Mouse (Mus musculus) CD8-positive naive resting alpha-beta T cell, adult 2 months (primary cell): ENCODE measurements around the gene Hs3st5.

Source experiments
- DNase-seq, 2 experiments: peaks; one replicate each; pipeline ENCODE4 v3.0.0; 2022; ENCODE audit warnings: low read depth in 2 of 2, low spot score in 2 of 2

The Hs3st5 gene

GRCm38 (mm10) chr10:36795311-36795710 is 288.7 kb downstream of the Hs3st5 start:
- no peak for DNase-seq

GRCm38 (mm10) chr10:36800925-36801482 is 294.4 kb downstream of the Hs3st5 start:
- DNase-seq: no peak

DNA sequence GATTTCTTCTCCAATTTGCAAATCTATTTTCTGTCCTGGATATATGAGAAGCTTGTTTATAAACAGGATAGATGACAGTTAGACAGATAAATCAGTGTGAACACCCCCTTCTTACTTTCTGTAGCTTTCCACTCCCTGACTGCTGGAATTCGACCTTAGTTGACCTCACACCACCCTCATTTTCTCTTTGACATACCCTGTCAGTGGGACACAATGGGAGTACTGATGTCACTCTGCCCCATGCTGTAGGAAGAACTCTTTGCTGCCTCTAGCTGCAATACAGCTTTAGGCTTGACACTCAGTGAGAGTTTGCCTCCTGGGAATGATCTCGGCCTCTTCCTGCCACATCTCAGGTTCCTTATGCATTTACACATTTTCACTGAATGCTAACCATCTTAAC is 297.1 kb downstream of the Hs3st5 start:
- DNase-seq: no peak

GRCm38 (mm10) chr10:36805265-36805664 is 298.7 kb downstream of the Hs3st5 start:
- no peak for DNase-seq

GRCm38 (mm10) chr10:36805788-36806187 is 299.2 kb downstream of the Hs3st5 start:
- no peak for DNase-seq

DNA sequence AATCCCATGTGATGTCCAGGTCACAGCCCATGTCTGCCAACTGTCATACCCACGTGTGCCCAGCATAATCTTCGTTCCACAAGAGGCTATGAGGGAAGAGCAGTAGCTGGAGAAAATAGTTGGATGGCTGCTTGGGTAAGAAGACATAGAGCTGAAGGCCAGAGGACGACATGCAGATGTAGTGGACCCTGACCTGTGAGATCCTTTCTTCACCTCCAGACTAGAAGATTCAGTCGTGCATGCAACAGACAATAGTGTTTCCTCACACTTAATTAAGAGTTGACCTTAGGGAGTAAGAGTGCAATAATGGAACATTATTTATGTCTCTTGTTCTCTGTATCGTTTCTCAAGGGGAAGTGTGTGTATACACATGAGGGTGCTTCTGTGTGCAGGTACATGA is 300.4 kb downstream of the Hs3st5 start:
- DNase-seq: no peak

DNA sequence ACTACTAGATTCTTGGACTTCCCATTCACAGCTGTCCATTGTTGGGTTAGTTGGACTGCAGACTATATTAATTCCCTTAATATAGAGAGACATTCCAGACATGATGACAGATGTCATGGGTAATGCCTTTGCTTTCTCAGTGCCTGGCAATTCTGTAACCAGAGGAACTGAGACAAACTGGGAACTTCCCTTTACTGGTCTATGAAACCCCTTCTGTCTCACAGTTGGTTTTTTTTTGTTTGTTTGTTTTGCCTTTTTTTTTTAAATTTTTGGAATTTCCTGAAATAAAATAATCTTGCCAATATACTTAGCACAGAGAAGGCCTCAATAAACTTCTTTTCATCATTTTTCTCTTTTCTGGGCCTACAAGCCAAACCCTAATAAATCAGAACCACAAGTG is 312.3 kb downstream of the Hs3st5 start:
- no peak for DNase-seq

DNA sequence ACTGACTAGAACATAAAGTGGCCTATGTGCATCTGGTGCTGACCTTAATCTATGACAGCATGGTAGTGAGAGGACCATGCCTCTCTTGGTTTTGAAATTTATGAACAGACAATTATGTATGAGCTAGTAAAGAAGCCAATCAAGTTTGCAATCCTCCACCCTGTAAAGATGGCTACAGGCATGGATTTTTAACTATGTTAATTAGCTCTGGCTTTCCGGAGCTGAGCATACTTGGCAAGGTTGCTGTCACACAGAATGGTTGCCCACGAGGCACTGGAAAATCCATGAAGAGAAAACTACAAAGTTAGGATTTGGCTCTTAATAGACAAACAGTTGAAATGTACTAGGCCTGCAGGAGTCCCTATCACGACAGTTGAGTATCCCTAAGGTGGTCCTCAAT is 322.5 kb downstream of the Hs3st5 start:
- DNase-seq: no peak

DNA sequence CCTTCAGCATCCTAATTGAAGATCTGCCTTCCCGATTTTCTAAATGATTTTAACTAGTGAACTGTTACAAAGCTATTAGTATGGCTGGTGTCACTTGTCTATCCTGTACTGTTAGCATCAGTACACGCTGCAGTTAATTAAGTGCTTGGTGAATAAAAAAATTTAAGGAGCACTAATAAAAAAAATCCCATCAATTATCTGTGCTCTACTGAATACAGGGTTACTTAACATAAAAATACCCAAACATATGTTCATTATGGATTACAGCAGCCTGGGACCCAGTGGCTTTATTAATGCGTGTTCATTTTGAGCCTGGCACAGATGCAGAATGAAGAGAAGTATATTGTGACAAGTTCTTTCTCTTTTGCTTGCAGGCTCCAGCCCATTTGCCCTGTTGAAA is 325.6 kb downstream of the Hs3st5 start:
- no peak for DNase-seq

DNA sequence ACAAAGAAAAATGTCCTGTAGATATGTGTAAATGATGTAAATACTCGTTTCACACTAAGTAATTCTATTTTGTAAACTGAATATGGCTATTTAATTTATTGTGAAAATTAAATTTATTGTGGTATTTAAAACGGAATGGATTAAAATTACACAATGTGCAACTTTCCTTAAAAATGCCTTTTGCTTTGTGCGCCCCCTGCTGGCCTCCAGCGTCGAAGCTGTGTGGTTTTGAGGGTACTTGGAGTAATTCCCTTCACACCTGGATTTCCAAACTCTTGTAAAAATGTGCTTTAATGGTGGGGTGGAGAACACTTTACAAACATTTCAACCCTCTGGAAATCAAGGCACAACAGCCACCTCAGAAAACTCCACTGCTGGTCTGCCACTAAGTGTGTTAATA is 327.6 kb downstream of the Hs3st5 start:
- no peak for DNase-seq

DNA sequence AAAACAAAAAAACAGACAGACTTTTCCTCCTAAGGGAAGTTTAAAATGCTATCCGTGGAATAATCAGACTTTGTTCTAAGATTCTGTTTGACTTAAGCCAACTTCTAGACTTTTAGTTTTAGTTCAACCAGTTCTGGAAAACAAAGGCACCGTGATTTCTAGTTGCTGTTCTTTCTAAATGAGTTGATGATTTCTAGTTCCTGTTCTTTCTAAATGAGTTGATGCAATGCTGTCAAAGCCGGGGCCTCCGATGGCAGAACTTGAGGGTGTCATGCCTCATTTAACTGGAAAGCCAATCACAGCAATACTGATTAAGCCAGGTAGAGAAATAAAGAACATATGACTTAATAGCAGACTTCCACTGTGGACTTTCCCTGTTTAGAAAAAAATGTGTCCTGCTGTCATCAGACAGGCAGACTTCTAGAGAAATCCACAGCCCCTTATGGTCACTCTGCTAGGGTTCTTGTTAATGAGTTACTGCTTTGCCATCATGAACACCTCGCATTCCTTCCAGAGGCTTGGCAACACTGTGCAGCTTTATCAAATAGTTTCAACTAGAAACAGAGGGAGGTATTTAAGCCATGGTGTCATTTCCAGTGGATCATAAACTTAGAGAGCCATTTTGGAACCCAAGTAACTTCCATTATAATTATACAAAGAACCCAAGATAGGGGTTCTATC is 329.4 kb downstream of the Hs3st5 start:
- DNase-seq: no peak

- no peak for DNase-seq
Measured at GRCm38 (mm10) chr10:36850231-36850630, 343.6 kb downstream of the Hs3st5 start.

DNA sequence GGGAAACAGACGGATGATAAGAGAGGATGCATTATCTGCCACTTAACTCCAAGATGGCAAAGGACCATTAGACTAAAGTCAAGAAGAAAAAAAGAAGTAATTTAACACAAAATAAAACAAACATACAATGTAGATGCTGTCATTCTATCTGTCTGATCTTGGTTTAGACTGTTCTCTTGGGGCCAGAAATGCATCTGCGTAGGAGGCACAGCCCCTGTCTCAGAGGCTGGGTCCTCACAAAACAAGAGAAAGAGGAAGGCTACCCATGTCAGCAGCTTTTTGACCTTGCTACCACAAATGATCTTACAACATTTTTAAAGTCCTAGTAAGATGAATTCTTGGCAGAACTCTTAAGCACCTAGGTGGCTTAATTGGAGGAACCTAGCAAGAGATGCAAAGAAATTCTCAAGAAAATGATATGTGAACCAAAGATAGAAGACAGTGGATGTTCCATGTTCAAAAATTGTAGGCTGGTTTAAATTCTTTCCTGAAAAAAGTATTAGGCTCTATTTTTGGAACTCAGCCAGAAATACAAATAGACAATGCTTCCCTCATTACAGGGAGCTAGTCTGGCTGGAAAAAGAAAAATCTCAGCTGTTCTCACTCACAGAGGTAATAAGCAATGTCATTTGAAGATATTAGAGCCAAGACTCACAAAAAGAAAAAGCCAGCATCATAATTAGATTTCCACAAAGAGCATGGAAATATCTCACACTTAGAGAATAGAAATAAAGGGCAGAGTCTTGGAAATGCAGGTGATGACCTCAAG is 355.7 kb downstream of the Hs3st5 start:
- DNase-seq: no peak
